Mouse (Mus musculus) kidney, adult 8-10 months (tissue): Measurements from ENCODE around the gene Gpsm3.

Experiments used
- DNase-seq, 2 experiments: peaks; one replicate each; pipeline ENCODE4 v3.0.0; 2022

Gpsm3 gene

GRCm38 (mm10) chr17:34631647-34632046 lies 42.0 kb downstream of the Gpsm3 start:
- no peak for DNase-seq

GRCm38 (mm10) chr17:34632261-34632691 lies 42.7 kb downstream of the Gpsm3 start:
- DNase-seq, result peak; percentile 87 to 88

GRCm38 (mm10) chr17:34635671-34636070 lies 46.1 kb downstream of the Gpsm3 start:
- DNase-seq, result no peak

GRCm38 (mm10) chr17:34637459-34637858 lies 47.9 kb downstream of the Gpsm3 start:
- DNase-seq, result no peak

GRCm38 (mm10) chr17:34639461-34640255 lies 50.1 kb downstream of the Gpsm3 start:
- DNase-seq, result no peak

GRCm38 (mm10) chr17:34640778-34641601 lies 51.4 kb downstream of the Gpsm3 start:
- no peak for DNase-seq
